Mouse (Mus musculus) kidney, postnatal 14 days (tissue): ENCODE results near the gene Mrpl34.

Source experiments
- DNase-seq: peaks from one replicate; pipeline ENCODE4 v3.0.0; 2022; ENCODE audit warnings: mixed read lengths

The Mrpl34 gene

DNA sequence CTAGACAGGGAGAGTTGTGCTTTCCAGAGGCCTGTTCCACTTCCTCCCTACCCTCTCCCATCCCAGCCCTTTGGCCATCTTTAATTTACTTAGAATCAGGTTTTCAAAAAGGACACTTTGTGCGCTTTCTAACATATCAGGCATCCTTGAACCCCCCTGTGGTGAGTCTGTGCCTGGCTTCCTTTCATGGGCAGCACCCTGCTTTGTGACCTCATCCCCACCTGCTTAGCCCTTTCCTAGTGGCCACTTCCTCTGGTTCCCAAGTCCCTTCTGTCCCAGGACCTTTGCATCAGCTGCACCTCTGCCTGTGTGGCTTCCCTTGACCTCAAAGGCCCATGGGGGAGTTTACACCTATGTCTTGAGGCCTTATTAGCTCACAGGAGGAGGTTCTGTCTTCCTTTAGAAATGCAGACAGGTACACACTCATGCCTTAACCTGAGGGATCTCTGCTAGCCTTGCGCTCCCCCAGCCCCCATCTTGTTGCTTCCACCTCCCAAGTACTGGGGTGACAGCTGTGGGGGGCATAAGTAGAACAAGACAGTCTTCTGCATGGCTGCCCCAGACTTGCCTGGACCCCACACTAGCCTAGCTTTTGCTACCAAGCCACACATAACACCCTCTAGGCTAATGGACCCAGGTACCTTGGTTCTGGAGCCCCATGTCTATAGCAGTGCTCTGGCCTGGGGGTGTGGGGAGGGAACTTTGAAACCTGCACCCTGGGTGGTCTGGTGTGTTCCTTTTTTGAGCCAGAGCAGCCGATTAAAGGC is 5.6 kb downstream of the Mrpl34 start:
- no peak for DNase-seq

- no peak for DNase-seq
These were observed 6.1 kb downstream of the Mrpl34 start for GRCm38 (mm10) chr8:71470913-71471255.

DNA sequence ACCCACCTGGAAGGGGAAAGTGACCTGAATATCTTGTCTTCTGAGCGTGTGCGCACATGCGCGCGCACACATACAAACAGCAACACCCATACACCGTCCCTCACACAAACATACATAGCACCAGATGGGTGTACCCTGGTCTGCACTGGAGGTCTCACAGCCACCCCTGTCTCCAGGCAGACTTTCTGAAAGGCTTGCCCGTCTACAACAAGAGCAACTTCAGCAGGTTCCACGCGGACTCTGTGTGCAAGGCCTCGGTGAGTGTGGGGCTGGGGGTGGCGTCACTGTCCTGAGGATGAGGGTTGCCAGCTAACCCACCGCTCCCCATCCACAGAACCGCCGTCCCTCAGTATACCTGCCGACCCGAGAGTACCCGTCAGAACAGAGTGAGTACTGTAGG is 7.1 kb downstream of the Mrpl34 start:
- DNase-seq, result no peak

GRCm38 (mm10) chr8:71472601-71473386 is 8.0 kb downstream of the Mrpl34 start:
- no peak for DNase-seq

GRCm38 (mm10) chr8:71474344-71474743 is 9.6 kb downstream of the Mrpl34 start:
- no peak for DNase-seq

DNA sequence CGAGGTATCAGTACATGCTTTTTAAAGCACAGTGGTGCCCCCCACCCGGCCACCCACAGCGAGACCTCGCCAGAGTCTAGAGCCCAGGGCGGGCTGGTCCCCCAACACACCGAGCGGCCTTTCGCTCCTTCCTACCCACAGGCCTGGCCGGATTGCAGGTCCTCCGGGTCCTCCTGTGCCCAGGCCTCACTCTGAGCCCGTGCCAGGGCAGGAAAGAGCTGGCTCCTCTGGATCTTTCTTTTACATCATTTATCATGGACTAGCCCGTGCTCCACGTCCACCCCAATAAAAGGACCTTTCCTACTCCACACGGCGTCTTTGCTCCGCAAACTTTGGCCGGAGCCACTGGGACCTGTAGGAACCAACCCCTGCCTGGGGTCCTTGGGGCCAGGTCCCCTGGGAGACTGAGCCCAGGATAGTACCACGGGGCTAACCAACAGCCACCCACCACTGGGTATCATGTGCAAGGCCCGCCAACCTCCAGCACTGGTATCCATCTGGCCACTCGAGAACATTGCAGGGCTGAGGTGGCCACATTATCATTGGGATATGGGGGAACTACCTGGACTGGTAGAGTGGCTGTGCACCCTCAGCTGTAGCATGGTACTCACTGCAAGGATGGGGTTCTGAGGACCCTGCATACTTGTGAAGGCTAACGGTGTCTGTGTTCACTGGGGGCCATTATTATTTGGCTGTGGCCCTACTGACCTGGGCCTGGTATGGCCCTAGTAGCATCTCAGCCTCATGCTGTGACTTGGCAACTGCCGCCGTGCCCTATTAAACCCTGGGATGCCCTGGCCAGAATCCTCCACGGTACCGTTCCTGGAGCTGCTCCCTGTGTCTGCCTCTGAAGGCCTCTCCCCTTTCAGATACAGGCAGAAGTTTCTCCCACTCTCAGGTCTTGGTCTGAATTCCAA is 10.3 kb downstream of the Mrpl34 start:
- no peak for DNase-seq

DNA sequence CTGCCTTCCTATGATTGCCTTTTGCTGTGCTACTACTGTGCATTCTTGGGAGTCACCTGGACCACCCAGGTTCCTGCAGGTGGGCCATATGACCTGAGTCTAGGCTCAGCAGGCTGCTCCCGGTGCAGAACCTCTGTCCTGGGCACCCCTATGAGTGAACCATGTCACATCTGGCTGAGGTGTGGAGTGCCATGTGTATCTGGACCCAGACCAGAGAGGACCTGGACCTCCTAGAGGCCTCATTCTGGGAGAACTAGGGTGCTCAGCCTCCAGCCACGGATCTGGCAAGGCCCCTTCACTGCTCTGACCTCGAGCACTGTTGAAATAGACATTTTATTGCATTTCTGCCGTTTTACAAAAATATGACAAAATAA is 10.9 kb downstream of the Mrpl34 start:
- no peak for DNase-seq

DNA sequence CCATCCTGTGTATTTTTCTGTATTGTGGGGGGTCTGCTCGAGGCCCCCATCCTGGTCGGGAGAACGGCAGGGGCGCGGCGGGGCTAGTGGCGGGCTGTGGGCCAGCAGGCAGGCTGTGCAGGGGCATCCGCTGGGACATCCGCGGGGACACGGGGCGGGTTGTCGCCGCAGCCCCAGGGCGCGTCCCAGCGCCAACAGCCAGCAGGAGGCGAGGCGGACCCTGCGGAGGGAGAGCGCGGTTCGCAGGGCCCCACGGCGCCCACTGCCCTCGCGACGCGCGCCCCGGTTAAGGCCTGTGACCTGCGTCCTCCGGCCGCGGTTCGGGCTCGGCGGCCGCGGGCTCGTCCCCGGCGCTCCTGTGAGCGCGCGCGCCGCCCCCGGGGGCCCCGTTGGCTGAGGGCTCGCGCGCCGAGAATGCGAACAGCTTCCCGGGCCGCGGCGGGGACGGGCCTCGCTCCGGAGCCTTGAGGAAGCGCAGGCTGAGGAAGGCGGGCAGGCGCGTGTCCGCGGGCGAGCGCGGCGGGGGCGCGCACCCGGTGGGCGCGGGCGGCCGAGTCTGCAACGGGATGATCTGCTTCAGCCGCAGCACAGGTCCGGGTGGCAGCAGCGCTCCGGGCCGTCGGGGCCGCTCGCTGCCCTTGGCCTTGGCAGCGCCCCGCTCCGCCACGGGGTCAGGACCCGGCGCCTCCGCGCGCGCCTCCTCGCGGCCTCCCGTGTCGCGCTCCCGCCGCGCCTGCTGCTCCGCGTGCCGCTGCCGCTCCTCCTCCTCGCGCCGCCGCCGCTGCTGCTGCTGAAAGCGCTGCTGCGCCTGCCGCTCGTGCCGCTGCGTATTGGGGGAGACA is 11.6 kb downstream of the Mrpl34 start:
- peak; percentile 90 for DNase-seq

- no peak for DNase-seq
These were observed 12.6 kb downstream of the Mrpl34 start for GRCm38 (mm10) chr8:71477196-71477845.

DNA sequence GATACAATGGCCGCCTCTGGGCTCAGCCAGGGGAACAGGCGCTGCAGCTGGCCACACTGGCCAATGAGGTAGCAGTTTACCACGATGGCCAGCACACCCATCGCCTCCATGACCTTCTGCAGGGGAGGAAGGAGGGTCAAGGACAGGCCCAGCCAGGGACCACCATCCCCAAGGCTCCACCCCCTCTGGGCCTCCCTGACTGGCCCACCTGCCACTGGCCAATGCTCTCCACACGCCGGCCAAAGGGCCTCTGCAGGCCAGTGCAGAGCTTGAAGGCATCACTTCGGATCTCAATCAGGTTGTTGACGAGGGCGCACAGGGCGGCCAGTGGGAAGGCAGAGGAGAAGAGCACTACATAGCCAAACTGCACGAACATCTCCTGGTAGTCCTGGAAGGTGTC is 14.2 kb downstream of the Mrpl34 start:
- no peak for DNase-seq

GRCm38 (mm10) chr8:71483932-71484331 is 19.2 kb downstream of the Mrpl34 start:
- peak; percentile 73 for DNase-seq

DNA sequence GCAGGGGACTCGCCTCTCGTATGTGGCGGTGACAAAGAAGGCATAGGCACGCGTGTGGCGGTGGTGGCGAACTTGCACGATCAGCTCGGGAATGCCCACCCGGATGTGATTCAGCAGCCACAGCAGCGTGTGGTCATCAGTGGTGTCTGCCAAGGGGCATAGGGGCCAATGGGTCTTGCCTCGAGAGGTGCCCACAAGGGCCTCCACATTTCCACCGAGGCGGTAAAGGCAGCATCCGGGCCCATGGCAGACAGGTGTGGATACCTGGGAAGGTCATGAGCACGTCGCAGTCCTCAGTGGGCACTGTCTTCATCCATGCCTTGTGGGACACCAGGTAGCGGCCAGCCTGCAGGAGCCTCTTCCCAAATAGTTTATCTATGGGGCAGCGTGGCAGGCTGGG is 20.0 kb downstream of the Mrpl34 start:
- no peak for DNase-seq

- peak; percentile 90 for DNase-seq
These were observed 20.7 kb downstream of the Mrpl34 start, which contains the start of gene Ano8 for GRCm38 (mm10) chr8:71485142-71486135. Ano8 (minus strand) TSS chr8:71485963.

DNA sequence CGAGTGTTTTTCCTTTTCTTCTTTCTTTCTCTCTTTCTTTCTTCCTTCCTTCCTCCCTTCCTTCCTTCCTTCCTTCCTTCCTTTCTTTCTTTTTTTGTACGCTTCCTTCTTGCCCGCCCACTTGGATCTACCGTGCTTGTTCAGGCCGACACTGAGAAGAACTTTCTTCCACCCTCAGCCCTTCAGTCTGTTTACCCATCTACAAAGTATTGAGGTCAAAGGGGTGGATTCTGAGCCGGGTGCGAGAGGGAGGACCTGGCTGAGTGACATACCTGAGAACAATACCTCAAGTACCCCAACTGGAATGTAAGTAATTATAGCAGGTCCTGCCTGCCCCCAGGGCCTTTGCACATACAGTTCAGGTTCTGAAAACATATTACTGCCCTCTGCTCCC is 21.4 kb downstream of the Mrpl34 start:
- no peak for DNase-seq

- peak; percentile 90 for DNase-seq
These were observed 23.1 kb downstream of the Mrpl34 start, which contains the start of gene Gtpbp3 for GRCm38 (mm10) chr8:71487691-71488445. Gtpbp3 (plus strand) TSS chr8:71488103.

DNA sequence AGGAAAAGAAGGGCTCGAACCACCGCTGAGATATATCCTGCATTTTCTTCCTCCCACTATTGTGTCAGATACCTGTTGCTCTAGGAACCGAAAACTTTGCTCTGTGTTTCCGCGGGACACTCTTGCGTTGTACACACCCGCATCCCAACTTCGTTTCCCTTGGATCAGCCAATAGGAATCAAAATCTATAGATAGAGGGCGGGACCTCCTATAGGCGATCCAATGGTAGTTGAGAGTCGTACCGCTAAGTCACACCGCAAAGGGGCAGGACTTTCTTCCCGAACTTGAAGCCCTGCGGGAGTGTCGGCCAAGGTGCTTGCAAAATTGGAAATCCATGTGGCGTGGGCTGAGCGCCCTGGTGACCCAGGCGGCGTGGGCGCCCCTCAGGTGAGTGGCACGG is 23.7 kb downstream of the Mrpl34 start:
- peak; percentile 93 for DNase-seq

DNA sequence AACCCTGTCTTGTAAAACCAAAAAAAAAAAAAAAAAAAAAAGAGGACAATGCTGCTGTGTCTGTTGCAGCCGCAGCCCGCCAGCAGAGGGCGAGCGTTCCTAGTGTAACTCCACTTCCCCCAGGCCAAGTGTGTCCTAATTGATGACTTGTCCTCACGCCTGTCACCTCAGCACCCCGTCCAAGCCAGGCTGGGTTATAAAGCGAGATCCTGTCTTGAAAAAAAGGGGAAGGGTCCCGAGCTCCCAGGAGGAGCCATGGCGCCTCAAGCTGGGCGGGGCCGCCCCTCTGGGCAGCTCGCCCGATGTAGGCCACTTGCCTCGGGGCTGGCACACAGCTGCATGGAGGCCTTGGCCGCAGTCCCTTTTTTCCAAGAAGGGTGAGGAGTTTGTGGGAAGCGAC is 30.3 kb downstream of the Mrpl34 start:
- DNase-seq, result peak; percentile 91

- peak; percentile 57 for DNase-seq
These were observed 31.1 kb downstream of the Mrpl34 start for GRCm38 (mm10) chr8:71495811-71496210.

- peak; percentile 96 for DNase-seq
These were observed 31.7 kb downstream of the Mrpl34 start for GRCm38 (mm10) chr8:71496481-71496880.
